Mouse (Mus musculus): ENCODE data around the gene Capns2. TPM values are rescaled to one million over a fixed set of nuclear protein-coding genes. Genes with fewer than 3 reads are reported as not detected.

Gene Capns2
- polyA plus RNA-seq, 1 experiment: 0.49 TPM

DNA sequence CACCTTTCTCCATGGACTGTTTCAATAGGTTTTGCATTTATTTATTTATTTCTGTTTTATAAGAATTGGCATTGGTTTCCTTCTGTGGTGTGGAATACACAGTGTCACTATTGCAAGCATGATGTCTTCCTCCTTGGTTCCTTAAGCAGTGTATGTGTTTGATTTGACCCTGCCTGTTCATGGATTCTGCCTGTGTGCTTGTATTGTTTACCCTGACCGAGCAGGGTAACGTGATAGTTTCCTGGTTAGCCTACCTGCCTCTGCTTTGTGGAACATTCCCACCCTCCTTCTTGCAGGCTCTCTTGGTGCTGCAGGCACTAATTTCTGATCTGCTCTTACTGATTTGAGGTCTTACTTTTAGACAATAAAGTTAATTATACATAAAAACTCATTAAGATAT is 7.3 kb upstream of the Capns2 start:
- no peaks in the 10 kb centered on the region for H3K36me3 ChIP-seq (ENCODE audit: control insufficient read depth, insufficient read depth, low read length)
- 100% methylated on average over 2 of the region's 2 CpGs for WGBS

DNA sequence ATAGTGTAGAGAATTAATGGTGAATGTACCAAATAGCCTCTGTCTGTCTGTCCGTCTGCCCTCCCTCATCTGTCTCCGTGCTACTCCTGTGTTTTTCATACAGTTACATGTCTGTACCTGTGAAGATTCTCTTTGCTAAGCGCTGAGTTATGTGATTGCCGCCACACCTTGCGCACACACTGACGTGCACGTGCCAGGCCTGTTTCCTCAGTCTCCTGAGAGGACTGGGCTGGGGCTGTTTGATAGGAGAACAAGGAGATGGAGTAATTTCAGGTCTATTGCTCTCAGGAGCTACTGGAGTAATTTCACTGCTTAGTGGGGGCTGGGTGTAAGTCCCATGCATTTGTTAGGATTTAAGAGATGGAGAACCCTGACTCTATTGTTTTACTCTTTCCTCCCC is 6.2 kb upstream of the Capns2 start:
- Histone ChIP-seq H3K4me1 (ENCODE audit: control insufficient read depth, insufficient read depth, insufficient read length) (no peaks in the 10 kb centered on the region), H3K36me3 (ENCODE audit: control insufficient read depth, insufficient read depth, low read length) (no peaks in the 10 kb centered on the region), H3K27ac (ENCODE audit: insufficient read depth, low read length) (no peak overlapping the region), H3K4me3 (ENCODE audit: extremely low read depth, insufficient read depth, insufficient read length) (no peak overlapping the region), H3K27me3 (ENCODE audit: control insufficient read depth, insufficient read depth, low read length) (no peaks in the 10 kb centered on the region)
- no peak for DNase-seq (ENCODE audit: low read depth in 1 of 2, low spot score in 2 of 2)
- 94% methylated on average over 7 of the region's 7 CpGs for WGBS
- TF ChIP-seq POLR2A (IDR thresholded peaks at IDR 0.05; ENCODE audit: low read depth, low read length): no peak
- no peak for TF ChIP-seq CTCF (IDR thresholded peaks at IDR 0.05; ENCODE audit: extremely low read depth, insufficient read depth, insufficient read length, insufficient replicate concordance)

More for the DNA sequence above, 7.3 kb upstream of the Capns2 start:
- DNase-seq (ENCODE audit: low read depth in 1 of 2, low spot score in 2 of 2): no peak
- no peak overlapping the region for H3K27ac ChIP-seq (ENCODE audit: insufficient read depth, low read length)
- no peaks in the 10 kb centered on the region for H3K4me1 ChIP-seq (ENCODE audit: control insufficient read depth, insufficient read depth, insufficient read length)
- no peak overlapping the region for H3K4me3 ChIP-seq (ENCODE audit: extremely low read depth, insufficient read depth, insufficient read length)
- H3K27me3 ChIP-seq (ENCODE audit: control insufficient read depth, insufficient read depth, low read length): no peaks in the 10 kb centered on the region
- TF ChIP-seq POLR2A (IDR thresholded peaks at IDR 0.05; ENCODE audit: low read depth, low read length) (no peak), CTCF (IDR thresholded peaks at IDR 0.05; ENCODE audit: extremely low read depth, insufficient read depth, insufficient read length, insufficient replicate concordance) (no peak)

GRCm38 (mm10) chr8:92896056-92896455 is 5.2 kb upstream of the Capns2 start:
- DNase-seq (ENCODE audit: low read depth in 1 of 2, low spot score in 2 of 2): no peak
- Histone ChIP-seq H3K27ac (ENCODE audit: insufficient read depth, low read length) (no peak overlapping the region), H3K4me3 (ENCODE audit: extremely low read depth, insufficient read depth, insufficient read length) (no peak overlapping the region), H3K27me3 (ENCODE audit: control insufficient read depth, insufficient read depth, low read length) (no peaks in the 10 kb centered on the region), H3K4me1 (ENCODE audit: control insufficient read depth, insufficient read depth, insufficient read length) (no peaks in the 10 kb centered on the region), H3K36me3 (ENCODE audit: control insufficient read depth, insufficient read depth, low read length) (no peaks in the 10 kb centered on the region)
- TF ChIP-seq POLR2A (IDR thresholded peaks at IDR 0.05; ENCODE audit: low read depth, low read length): no peak
- TF ChIP-seq CTCF (IDR thresholded peaks at IDR 0.05; ENCODE audit: extremely low read depth, insufficient read depth, insufficient read length, insufficient replicate concordance): no peak
- 94% methylated on average over 1 of the region's 1 CpGs for WGBS

- Histone ChIP-seq H3K4me1 (ENCODE audit: control insufficient read depth, insufficient read depth, insufficient read length) (no peaks in the 10 kb centered on the region), H3K36me3 (ENCODE audit: control insufficient read depth, insufficient read depth, low read length) (no peaks in the 10 kb centered on the region), H3K27ac (ENCODE audit: insufficient read depth, low read length) (no peak overlapping the region), H3K27me3 (ENCODE audit: control insufficient read depth, insufficient read depth, low read length) (no peaks in the 10 kb centered on the region), H3K4me3 (ENCODE audit: extremely low read depth, insufficient read depth, insufficient read length) (no peak overlapping the region)
- WGBS: 83% methylated on average over 5 of the region's 5 CpGs
- DNase-seq (ENCODE audit: low read depth in 1 of 2, low spot score in 2 of 2): no peak
- TF ChIP-seq POLR2A (IDR thresholded peaks at IDR 0.05; ENCODE audit: low read depth, low read length): no peak
- no peak for TF ChIP-seq CTCF (IDR thresholded peaks at IDR 0.05; ENCODE audit: extremely low read depth, insufficient read depth, insufficient read length, insufficient replicate concordance)
Measured at GRCm38 (mm10) chr8:92896611-92897010, 4.6 kb upstream of the Capns2 start.

- TF ChIP-seq CTCF (IDR thresholded peaks at IDR 0.05; ENCODE audit: extremely low read depth, insufficient read depth, insufficient read length, insufficient replicate concordance) (no peak), POLR2A (IDR thresholded peaks at IDR 0.05; ENCODE audit: low read depth, low read length) (no peak)
- no peak for DNase-seq (ENCODE audit: low read depth in 1 of 2, low spot score in 2 of 2)
- H3K27me3 ChIP-seq (ENCODE audit: control insufficient read depth, insufficient read depth, low read length): no peaks in the 10 kb centered on the region
- H3K4me3 ChIP-seq (ENCODE audit: extremely low read depth, insufficient read depth, insufficient read length): no peak overlapping the region
- H3K4me1 ChIP-seq (ENCODE audit: control insufficient read depth, insufficient read depth, insufficient read length): no peaks in the 10 kb centered on the region
- H3K27ac ChIP-seq (ENCODE audit: insufficient read depth, low read length): no peak overlapping the region
- 47% methylated on average over 4 of the region's 4 CpGs for WGBS
- H3K36me3 ChIP-seq (ENCODE audit: control insufficient read depth, insufficient read depth, low read length): no peaks in the 10 kb centered on the region
Measured at GRCm38 (mm10) chr8:92897794-92898193, 3.4 kb upstream of the Capns2 start.

DNA sequence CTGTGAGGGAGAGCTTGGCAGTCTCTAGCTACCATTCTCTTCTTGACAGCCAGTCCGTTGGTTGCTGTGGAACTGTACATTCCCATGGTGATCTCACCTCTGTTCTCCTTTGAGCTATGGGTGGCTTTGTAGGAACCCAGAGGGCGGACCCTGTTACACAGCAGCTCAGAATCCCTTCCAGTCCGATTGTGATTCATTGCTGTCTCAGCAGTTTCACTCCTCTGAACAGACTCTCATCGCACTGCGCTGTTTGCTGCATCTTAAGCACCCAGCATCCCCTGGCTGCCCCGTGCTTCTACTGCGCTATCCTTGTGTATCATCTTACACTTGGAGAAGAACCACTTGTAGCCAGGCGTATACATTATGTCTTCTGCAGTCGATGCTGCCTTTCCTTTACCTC is 1.6 kb upstream of the Capns2 start:
- H3K4me1 ChIP-seq (ENCODE audit: control insufficient read depth, insufficient read depth, insufficient read length): no peaks in the 10 kb centered on the region
- WGBS: 90% methylated on average over 9 of the region's 9 CpGs
- DNase-seq (ENCODE audit: low read depth in 1 of 2, low spot score in 2 of 2): no peak
- no peak overlapping the region for H3K27ac ChIP-seq (ENCODE audit: insufficient read depth, low read length)
- H3K4me3 ChIP-seq (ENCODE audit: extremely low read depth, insufficient read depth, insufficient read length): no peak overlapping the region
- TF ChIP-seq CTCF (IDR thresholded peaks at IDR 0.05; ENCODE audit: extremely low read depth, insufficient read depth, insufficient read length, insufficient replicate concordance) (no peak), POLR2A (IDR thresholded peaks at IDR 0.05; ENCODE audit: low read depth, low read length) (no peak)
- H3K27me3 ChIP-seq (ENCODE audit: control insufficient read depth, insufficient read depth, low read length): no peaks in the 10 kb centered on the region
- no peaks in the 10 kb centered on the region for H3K36me3 ChIP-seq (ENCODE audit: control insufficient read depth, insufficient read depth, low read length)

GRCm38 (mm10) chr8:92902981-92903380 is 1.8 kb downstream of the Capns2 start:
- Histone ChIP-seq H3K4me1 (ENCODE audit: control insufficient read depth, insufficient read depth, insufficient read length) (no peaks in the 10 kb centered on the region), H3K27me3 (ENCODE audit: control insufficient read depth, insufficient read depth, low read length) (no peaks in the 10 kb centered on the region), H3K27ac (ENCODE audit: insufficient read depth, low read length) (no peak overlapping the region), H3K4me3 (ENCODE audit: extremely low read depth, insufficient read depth, insufficient read length) (no peak overlapping the region), H3K36me3 (ENCODE audit: control insufficient read depth, insufficient read depth, low read length) (no peaks in the 10 kb centered on the region)
- WGBS: 98% methylated on average over 2 of the region's 2 CpGs
- DNase-seq (ENCODE audit: low read depth in 1 of 2, low spot score in 2 of 2): no peak
- TF ChIP-seq CTCF (IDR thresholded peaks at IDR 0.05; ENCODE audit: extremely low read depth, insufficient read depth, insufficient read length, insufficient replicate concordance) (no peak), POLR2A (IDR thresholded peaks at IDR 0.05; ENCODE audit: low read depth, low read length) (no peak)

Data from spleen, adult 2 months (tissue).